Mouse (Mus musculus): ENCODE results near the gene 1110032A03Rik. TPM values are rescaled to one million over a fixed set of nuclear protein-coding genes. Genes with fewer than 3 reads are reported as not detected.

The 1110032A03Rik gene
- polyA plus RNA-seq, 1 experiment, result 46.5 TPM

DNA sequence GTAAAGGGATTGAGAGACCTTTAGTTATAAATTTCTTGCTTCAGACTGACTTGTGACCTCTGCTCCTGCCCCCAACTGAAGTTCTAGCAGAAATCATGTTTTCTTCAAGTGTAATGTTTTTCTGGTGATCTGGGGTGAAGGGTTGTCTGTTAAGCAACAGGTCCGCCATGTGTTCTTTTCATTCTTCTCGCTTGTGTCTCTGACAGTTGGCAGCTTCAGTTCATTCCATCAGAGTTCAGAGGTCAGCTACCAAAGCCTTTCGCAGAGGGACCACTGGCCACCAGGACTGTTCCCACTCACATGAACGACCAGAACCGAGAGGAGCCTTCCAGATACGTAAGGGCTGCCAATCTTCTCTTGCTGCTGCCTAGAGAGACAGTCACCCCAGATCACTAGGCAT is 33.2 kb upstream of the 1110032A03Rik start:
- DNase-seq (ENCODE audit: low read depth), result no peak
- TF ChIP-seq CTCF (IDR thresholded peaks at IDR 0.05; ENCODE audit: borderline replicate concordance, extremely low read depth, insufficient read depth, insufficient read length) (no peak), POLR2A (IDR thresholded peaks at IDR 0.05; ENCODE audit: borderline replicate concordance, extremely low read depth, insufficient read depth, insufficient read length, poor library complexity, severe bottlenecking) (no peak)

DNA sequence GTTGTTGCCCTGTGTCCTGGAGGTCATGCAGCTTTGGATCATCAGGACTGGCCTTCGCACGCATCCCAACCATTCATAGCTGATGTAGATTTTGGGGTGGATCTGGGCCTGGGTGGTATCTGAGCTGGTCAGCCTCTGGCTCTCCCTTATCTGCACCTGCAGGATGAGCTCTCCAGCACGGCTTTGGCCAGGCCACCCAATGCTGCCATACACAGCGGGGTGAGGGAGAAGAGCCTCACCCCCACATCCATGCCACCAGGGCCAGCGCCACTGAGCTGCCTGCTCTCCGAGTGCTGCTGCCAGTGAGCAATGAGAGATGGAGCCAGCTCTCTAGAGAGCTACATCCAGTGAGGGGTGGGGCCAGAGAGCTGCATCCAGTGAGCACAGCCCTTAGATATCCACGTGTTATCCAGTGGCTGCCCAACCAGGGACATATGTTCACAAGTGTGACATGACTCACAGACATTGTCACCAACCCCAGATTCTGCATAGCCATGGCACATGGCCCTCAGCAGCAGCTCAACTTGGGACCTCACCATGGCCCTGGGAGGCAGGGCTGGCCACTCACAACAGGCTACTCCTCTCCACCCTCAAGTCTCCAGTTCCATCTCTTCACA is 27.8 kb upstream of the 1110032A03Rik start:
- TF ChIP-seq POLR2A (IDR thresholded peaks at IDR 0.05; ENCODE audit: borderline replicate concordance, extremely low read depth, insufficient read depth, insufficient read length, poor library complexity, severe bottlenecking) (no peak), CTCF (IDR thresholded peaks at IDR 0.05; ENCODE audit: borderline replicate concordance, extremely low read depth, insufficient read depth, insufficient read length) (no peak)
- no peak for DNase-seq (ENCODE audit: low read depth)

DNA sequence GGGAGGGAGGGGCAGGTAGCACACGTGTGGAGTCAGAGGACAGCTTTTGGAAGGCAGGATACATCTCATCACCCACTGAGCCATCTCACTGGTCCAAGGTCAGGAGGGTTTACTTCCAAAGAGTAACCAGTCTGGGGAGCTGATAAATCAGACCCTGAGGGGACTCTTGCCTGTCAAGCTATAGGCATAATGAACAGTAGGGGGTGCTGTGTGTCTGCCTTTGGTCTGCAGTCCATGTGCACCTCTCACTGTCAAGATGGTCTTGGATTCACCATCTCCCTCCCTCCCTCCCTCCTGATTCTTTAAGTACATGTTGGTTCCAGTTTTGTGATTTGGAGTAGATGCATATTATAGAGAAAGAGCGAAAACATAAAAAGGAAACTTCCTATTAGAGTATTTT is 25.7 kb upstream of the 1110032A03Rik start:
- peak; percentile 66 for DNase-seq (ENCODE audit: low read depth)
- peak; percentile 55; the same call in 1 of the 2 replicates for TF ChIP-seq CTCF (IDR thresholded peaks at IDR 0.05; ENCODE audit: borderline replicate concordance, extremely low read depth, insufficient read depth, insufficient read length)
- TF ChIP-seq POLR2A (IDR thresholded peaks at IDR 0.05; ENCODE audit: borderline replicate concordance, extremely low read depth, insufficient read depth, insufficient read length, poor library complexity, severe bottlenecking), result no peak

DNA sequence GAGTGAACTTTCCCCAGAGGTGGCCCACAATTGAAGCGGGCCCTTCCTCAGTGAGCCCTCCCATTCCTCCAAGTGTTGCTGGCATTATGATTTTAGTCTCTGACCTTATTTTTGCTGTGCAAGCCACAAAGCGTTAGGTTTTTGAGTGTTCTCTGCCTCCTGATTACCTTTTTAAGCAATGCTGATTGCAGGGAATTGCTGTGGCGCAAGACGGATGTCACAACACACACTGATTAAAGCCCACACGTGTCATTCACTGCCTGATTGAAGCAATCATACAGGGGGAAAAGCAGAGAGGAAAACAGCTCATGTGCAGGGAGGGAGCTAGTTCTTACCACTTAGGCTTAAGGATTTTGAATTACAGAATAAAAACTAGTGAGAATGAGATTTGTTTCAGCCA is 23.0 kb upstream of the 1110032A03Rik start:
- TF ChIP-seq POLR2A (IDR thresholded peaks at IDR 0.05; ENCODE audit: borderline replicate concordance, extremely low read depth, insufficient read depth, insufficient read length, poor library complexity, severe bottlenecking) (no peak), CTCF (IDR thresholded peaks at IDR 0.05; ENCODE audit: borderline replicate concordance, extremely low read depth, insufficient read depth, insufficient read length) (no peak)
- DNase-seq (ENCODE audit: low read depth), result peak; percentile 52

DNA sequence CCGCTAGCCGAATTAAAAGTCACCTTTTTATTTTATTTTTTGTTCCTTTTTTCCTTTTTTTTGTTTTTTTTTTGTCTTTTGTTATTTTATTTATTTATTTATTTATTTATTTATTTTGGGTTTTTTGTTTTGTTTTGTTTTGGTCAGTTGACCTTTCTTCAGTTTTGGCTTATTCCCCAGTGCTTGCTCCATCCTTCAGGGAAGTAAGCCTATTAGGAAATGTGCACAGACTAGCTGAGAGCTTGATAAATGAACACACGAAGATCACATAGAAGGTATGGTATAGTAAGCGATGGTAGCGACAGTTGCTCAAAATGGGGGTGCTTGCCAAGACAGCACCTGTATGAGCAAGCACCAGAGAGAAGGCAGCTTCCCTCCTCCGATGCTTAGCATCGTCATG is 22.3 kb upstream of the 1110032A03Rik start:
- TF ChIP-seq POLR2A (IDR thresholded peaks at IDR 0.05; ENCODE audit: borderline replicate concordance, extremely low read depth, insufficient read depth, insufficient read length, poor library complexity, severe bottlenecking) (no peak), CTCF (IDR thresholded peaks at IDR 0.05; ENCODE audit: borderline replicate concordance, extremely low read depth, insufficient read depth, insufficient read length) (no peak)
- no peak for DNase-seq (ENCODE audit: low read depth)

DNA sequence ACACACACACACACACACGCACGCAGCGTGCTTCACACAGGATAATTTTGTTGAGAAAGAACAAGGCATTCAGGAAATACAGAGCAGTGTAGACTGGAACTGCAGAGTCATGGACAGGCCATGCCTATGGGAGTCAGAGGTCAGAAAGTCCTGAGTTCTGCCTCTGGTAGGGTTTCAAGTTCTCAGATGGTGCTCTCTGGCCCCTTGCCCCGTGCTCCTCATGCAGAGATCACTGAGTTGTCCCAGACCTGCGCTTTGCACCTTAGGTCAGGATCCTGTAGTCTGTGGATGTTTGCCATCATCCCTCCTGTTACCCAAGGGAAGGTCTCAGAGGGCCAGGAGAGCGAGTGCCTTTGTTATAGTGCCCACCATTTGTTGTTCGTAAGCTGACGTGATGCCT is 21.5 kb upstream of the 1110032A03Rik start:
- TF ChIP-seq CTCF (IDR thresholded peaks at IDR 0.05; ENCODE audit: borderline replicate concordance, extremely low read depth, insufficient read depth, insufficient read length) (no peak), POLR2A (IDR thresholded peaks at IDR 0.05; ENCODE audit: borderline replicate concordance, extremely low read depth, insufficient read depth, insufficient read length, poor library complexity, severe bottlenecking) (no peak)
- no peak for DNase-seq (ENCODE audit: low read depth)

DNA sequence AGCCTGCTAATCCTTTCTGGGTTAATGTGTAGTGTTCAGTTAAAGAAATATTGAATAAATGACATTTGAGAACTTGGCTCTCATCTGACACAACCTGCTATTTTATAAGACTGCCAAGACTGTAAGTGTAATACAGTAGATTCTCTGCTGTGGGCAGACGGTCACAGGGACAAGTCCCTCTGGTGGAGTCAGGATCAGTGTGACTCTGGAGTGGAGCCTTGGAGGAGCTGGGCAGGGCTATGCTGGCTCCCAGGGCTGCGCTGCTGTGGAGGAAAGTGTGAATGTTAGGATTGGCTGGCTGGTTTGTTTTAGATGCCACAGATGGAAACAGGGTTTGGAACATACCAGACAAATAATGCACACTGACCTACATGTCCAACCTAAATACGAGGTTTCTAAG is 19.9 kb upstream of the 1110032A03Rik start:
- no peak for DNase-seq (ENCODE audit: low read depth)
- TF ChIP-seq POLR2A (IDR thresholded peaks at IDR 0.05; ENCODE audit: borderline replicate concordance, extremely low read depth, insufficient read depth, insufficient read length, poor library complexity, severe bottlenecking), result no peak
- TF ChIP-seq CTCF (IDR thresholded peaks at IDR 0.05; ENCODE audit: borderline replicate concordance, extremely low read depth, insufficient read depth, insufficient read length), result no peak

DNA sequence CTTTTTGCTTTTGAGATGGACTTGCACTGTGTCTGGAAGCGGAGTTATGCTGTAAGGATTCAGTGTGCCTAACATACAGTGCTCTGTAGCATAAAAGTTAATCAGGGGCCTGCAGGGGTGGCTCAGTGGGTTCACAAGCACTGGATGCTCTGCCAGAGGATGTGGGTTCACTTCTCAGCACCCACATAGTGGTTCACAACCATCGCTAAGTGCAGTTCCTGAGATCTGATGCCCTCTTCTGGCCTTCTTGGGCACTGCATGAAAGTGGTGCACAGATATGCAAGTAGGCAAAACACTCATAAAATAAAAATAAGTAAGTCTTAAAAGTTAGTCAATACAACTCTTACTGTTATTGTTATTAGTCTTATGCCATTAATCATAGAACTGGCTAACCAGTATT is 6.8 kb upstream of the 1110032A03Rik start:
- no peak for TF ChIP-seq POLR2A (IDR thresholded peaks at IDR 0.05; ENCODE audit: borderline replicate concordance, extremely low read depth, insufficient read depth, insufficient read length, poor library complexity, severe bottlenecking)
- TF ChIP-seq CTCF (IDR thresholded peaks at IDR 0.05; ENCODE audit: borderline replicate concordance, extremely low read depth, insufficient read depth, insufficient read length), result peak; percentile 51; the same call in 1 of the 2 replicates
- DNase-seq (ENCODE audit: low read depth), result peak; percentile 24

DNA sequence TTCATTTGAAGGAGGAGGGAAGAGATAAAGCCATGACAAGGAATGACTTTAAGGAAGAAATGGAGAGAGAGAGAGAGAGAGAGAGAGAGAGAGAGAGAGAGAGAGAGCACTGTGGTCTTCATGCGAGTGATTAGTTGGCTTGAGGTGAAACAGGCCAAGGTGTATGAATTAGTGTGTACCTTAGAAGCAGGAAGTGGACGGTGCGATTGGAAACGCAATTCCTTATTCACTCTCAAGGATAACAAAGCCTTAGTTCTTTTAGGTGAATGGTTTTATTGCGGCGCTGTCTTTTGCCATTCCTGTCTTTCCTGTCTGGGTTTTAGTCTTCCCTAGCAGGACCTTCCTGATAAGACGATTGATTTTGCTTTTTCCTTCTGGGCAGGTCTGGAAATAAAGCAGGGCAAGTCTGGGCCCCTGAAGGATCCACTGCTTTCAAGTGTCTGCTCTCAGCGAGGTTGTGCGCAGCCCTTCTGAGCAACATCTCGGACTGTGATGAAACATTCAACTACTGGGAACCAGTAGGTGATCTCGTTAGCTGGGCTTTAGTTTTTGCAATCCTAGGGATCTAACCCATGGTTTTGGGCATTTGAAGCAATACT is 941 bp upstream of the 1110032A03Rik start:
- DNase-seq (ENCODE audit: low read depth), result no peak
- TF ChIP-seq POLR2A (IDR thresholded peaks at IDR 0.05; ENCODE audit: borderline replicate concordance, extremely low read depth, insufficient read depth, insufficient read length, poor library complexity, severe bottlenecking), result no peak
- TF ChIP-seq CTCF (IDR thresholded peaks at IDR 0.05; ENCODE audit: borderline replicate concordance, extremely low read depth, insufficient read depth, insufficient read length), result no peak

DNA sequence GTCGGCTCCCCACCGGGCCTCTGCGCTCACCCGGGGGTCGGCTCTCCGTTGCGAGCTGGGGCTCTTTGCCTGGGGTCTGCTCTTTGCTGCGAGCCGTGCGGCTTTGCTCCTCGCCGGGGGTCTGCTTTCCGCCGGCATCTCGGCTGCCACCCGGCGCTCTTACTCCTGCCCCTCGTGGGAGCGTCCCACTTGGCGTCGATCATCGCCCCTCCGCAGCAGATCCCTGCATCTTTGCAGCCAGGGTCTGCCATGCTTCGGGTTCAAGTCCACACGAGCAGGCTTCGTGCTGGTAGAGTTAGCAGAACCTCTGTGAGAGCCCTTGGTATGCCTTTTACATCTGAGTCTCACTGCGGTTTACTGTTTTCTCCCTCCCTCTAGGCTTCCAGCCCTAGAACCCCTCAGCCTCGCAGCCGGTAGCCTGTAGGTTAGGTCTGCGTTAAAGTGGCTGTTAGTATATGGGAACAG is 374 bp upstream of the 1110032A03Rik start:
- peak; percentile 57 for DNase-seq (ENCODE audit: low read depth)
- TF ChIP-seq POLR2A (IDR thresholded peaks at IDR 0.05; ENCODE audit: borderline replicate concordance, extremely low read depth, insufficient read depth, insufficient read length, poor library complexity, severe bottlenecking) (no peak), CTCF (IDR thresholded peaks at IDR 0.05; ENCODE audit: borderline replicate concordance, extremely low read depth, insufficient read depth, insufficient read length) (no peak)

DNA sequence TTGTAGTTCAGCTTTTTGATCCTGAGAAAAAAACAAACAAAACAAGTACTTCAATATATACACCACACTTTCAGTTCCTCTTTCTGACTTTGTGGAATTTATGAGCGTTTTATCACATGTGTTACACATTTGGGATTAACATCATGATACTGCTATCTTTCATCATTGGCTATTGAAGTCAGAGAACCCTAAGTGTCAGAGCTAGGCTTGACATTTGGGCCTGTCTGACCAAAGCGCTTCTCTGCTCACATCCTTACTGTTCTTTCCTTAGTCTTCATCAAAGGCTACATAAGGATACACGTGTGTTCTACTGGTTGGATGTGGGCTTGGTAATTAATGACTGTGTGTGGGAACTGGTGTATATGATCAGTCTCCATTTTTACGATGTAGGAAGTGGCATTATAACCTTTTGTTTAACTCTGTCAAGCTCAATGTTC is 1.3 kb downstream of the 1110032A03Rik start:
- DNase-seq (ENCODE audit: low read depth), result no peak
- TF ChIP-seq CTCF (IDR thresholded peaks at IDR 0.05; ENCODE audit: borderline replicate concordance, extremely low read depth, insufficient read depth, insufficient read length), result no peak
- no peak for TF ChIP-seq POLR2A (IDR thresholded peaks at IDR 0.05; ENCODE audit: borderline replicate concordance, extremely low read depth, insufficient read depth, insufficient read length, poor library complexity, severe bottlenecking)

DNA sequence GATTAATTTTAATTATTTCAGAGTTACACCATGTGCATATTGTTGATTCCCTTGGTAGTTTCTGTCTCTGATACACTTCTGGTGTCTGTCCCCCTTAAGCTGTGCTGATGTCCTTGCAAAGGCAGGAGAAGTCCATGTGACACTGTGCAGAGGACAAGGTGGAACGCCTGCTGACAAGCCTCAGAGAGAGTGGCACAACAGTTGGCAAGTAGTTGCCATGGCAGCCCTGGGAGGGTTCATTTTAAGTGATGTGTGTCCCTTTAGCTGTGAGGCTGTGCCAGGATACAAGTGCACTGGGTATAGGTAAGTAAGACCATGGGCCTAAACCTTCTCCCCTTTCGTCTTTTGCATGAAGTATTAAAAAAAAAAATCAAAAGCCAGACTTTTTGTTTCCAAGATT is 5.3 kb downstream of the 1110032A03Rik start:
- no peak for TF ChIP-seq CTCF (IDR thresholded peaks at IDR 0.05; ENCODE audit: borderline replicate concordance, extremely low read depth, insufficient read depth, insufficient read length)
- no peak for TF ChIP-seq POLR2A (IDR thresholded peaks at IDR 0.05; ENCODE audit: borderline replicate concordance, extremely low read depth, insufficient read depth, insufficient read length, poor library complexity, severe bottlenecking)
- no peak for DNase-seq (ENCODE audit: low read depth)
